Mouse (Mus musculus) liver, postnatal 0 days (tissue): ENCODE results near the gene Prex1. TPM values are rescaled to one million over a fixed set of nuclear protein-coding genes. Genes with fewer than 3 reads are reported as not detected.

ENCODE experiments used
- ATAC-seq: fragments of 200-750 bp; cut with Nextera tagmentation; 2 replicates; pipeline ENCODE4 v1.8.0; 2017; ENCODE audit warnings: mild to moderate bottlenecking, moderate library complexity
- DNase-seq: peaks from one replicate; pipeline ENCODE4 v3.0.0-alpha.2; 2016
- H3K27ac ChIP-seq: fragments of 300-500 bp; sonication (generic); 2 replicates; pipeline ENCODE4 v1.5.1; 2014; ENCODE audit warnings: antibody characterized with exemption, moderate library complexity, mild to moderate bottlenecking, low read depth
- H3K27me3 ChIP-seq: fragments of 300-500 bp; sonication (generic); 2 replicates; pipeline ENCODE4 v1.6.1; 2014; ENCODE audit warnings: low read length, control low read depth, mixed read lengths; ENCODE audit not compliant: insufficient read depth
- H3K36me3 ChIP-seq: fragments of 300-500 bp; sonication (generic); replicated peaks from 2 replicates; pipeline ENCODE4 v1.6.1; 2014; ENCODE audit warnings: mild to moderate bottlenecking, control low read depth, low read length, moderate library complexity, mixed read lengths; ENCODE audit not compliant: insufficient read depth
- H3K4me1 ChIP-seq: fragments of 300-500 bp; sonication (generic); 2 replicates; pipeline ENCODE4 v1.6.1; 2014; ENCODE audit warnings: antibody characterized with exemption, mild to moderate bottlenecking, control low read depth; ENCODE audit not compliant: insufficient read depth
- H3K4me2 ChIP-seq: fragments of 300-500 bp; sonication (generic); 2 replicates; pipeline ENCODE4 v1.6.1; 2014; ENCODE audit warnings: low read depth, mild to moderate bottlenecking, low read length, moderate library complexity, mixed read lengths
- H3K4me3 ChIP-seq: fragments of 300-500 bp; sonication (generic); 2 replicates; pipeline ENCODE4 v1.5.1; 2014; ENCODE audit warnings: low read depth, low read length
- H3K9ac ChIP-seq: fragments of 300-500 bp; sonication (generic); replicated peaks from 2 replicates; pipeline ENCODE4 v1.6.1; 2014; ENCODE audit warnings: mild to moderate bottlenecking, moderate library complexity
- H3K9me3 ChIP-seq: fragments of 300-500 bp; sonication (generic); 2 replicates; pipeline ENCODE4 v1.6.1; 2016; ENCODE audit warnings: mild to moderate bottlenecking, control low read depth, low read length, mixed read lengths
- CTCF ChIP-seq: sonication (generic); IDR thresholded peaks from 2 replicates; pipeline ENCODE4 v1.5.1; 2016; ENCODE audit warnings: antibody characterized with exemption, low read depth
- EP300 ChIP-seq: IDR thresholded peaks from 2 replicates; pipeline ENCODE4 v1.6.1; 2016; ENCODE audit warnings: antibody characterized with exemption, low read depth, mild to moderate bottlenecking
- WGBS: fragments of 180-500 bp; shearing (Covaris S2); extraction: QIAGEN DNeasy Blood & Tissue Kit; methylation state at CpG from one replicate; pipeline ENCODE4 v1.1.7; 2014; ENCODE audit not compliant: insufficient replicate concordance; 5-methylcytosine and 5-hydroxymethylcytosine counted together
- polyA plus RNA-seq: library from polyadenylated mRNA; unstranded; fragments of >200 nt; fragmentation: Nextera tagmentation; extraction: Ambion mirVana; gene quantifications from 2 replicates; pipeline ENCODE4 v1.2.1, GENCODE M21; 2015

Gene Prex1
- polyA plus RNA-seq, 1 experiment from 2014 or later = 6.3 TPM

GRCm38 (mm10) chr2:166632571-166633361 is 80.9 kb downstream of the Prex1 start:
- WGBS = 81% methylated on average over 13 of the region's 13 CpGs
- ATAC-seq = no peak

GRCm38 (mm10) chr2:166631621-166632171 is 81.9 kb downstream of the Prex1 start:
- DNase-seq (no peak), ATAC-seq (no peak)
- no peak overlapping the region for H3K9ac ChIP-seq
- H3K4me3 ChIP-seq = no peak overlapping the region
- TF ChIP-seq CTCF = no peak
- no peak for TF ChIP-seq EP300
- no peaks in the 10 kb centered on the region for H3K27me3 ChIP-seq
- H3K27ac ChIP-seq = no peak overlapping the region; the same call in 1 of the 2 replicates
- 0 out of 2 replicates have a peak, but pooled peaks cover 2% of the 10 kb centered on the region for H3K9me3 ChIP-seq
- peaks cover 16% of the 10 kb centered on the region for H3K36me3 ChIP-seq
- H3K4me2 ChIP-seq = no peak overlapping the region
- H3K4me1 ChIP-seq = peaks cover 28% of the 10 kb centered on the region
- WGBS = 81% methylated on average over 10 of the region's 10 CpGs

More at GRCm38 (mm10) chr2:166632571-166633361, 80.9 kb downstream of the Prex1 start:
- H3K9me3 ChIP-seq = no peaks in the 10 kb centered on the region
- DNase-seq = no peak
- no peak overlapping the region for H3K4me2 ChIP-seq
- H3K27ac ChIP-seq = no peak overlapping the region
- no peak overlapping the region for H3K9ac ChIP-seq
- no peaks in the 10 kb centered on the region for H3K27me3 ChIP-seq
- H3K4me1 ChIP-seq = peaks cover 33% of the 10 kb centered on the region
- peaks cover 17% of the 10 kb centered on the region for H3K36me3 ChIP-seq
- TF ChIP-seq CTCF (no peak), EP300 (no peak)
- no peak overlapping the region for H3K4me3 ChIP-seq

- WGBS = 81% methylated on average over 5 of the region's 5 CpGs
- no peak overlapping the region for H3K9ac ChIP-seq
- H3K4me1 ChIP-seq = peaks cover 28% of the 10 kb centered on the region
- H3K4me3 ChIP-seq = no peak overlapping the region
- DNase-seq (no peak), ATAC-seq (no peak)
- H3K27ac ChIP-seq = peak overlapping the region; percentile 62
- no peak overlapping the region for H3K4me2 ChIP-seq
- TF ChIP-seq CTCF (no peak), EP300 (no peak)
- H3K27me3 ChIP-seq = no peaks in the 10 kb centered on the region
- H3K36me3 ChIP-seq = peaks cover 13% of the 10 kb centered on the region
- H3K9me3 ChIP-seq = 0 out of 2 replicates have a peak, but pooled peaks cover 2% of the 10 kb centered on the region
Observed at GRCm38 (mm10) chr2:166631189-166631588, 82.4 kb downstream of the Prex1 start.

- ATAC-seq (peak; percentile 56; the same call in 1 of the 2 replicates), DNase-seq (peak; percentile 61)
- H3K27ac ChIP-seq = peak overlapping the region; percentile 62
- H3K9me3 ChIP-seq = 0 out of 2 replicates have a peak, but pooled peaks cover 2% of the 10 kb centered on the region
- no peak for TF ChIP-seq EP300
- H3K4me1 ChIP-seq = peaks cover 34% of the 10 kb centered on the region
- H3K9ac ChIP-seq = no peak overlapping the region
- WGBS = 50% methylated on average over 17 of the region's 17 CpGs
- no peaks in the 10 kb centered on the region for H3K27me3 ChIP-seq
- H3K4me3 ChIP-seq = no peak overlapping the region
- H3K4me2 ChIP-seq = no peak overlapping the region
- H3K36me3 ChIP-seq = peaks cover 5% of the 10 kb centered on the region
Observed at GRCm38 (mm10) chr2:166629941-166630674, 83.5 kb downstream of the Prex1 start.

GRCm38 (mm10) chr2:166627578-166627977 is 86.1 kb downstream of the Prex1 start:
- peak overlapping the region; percentile 44; the same call in 1 of the 2 replicates for H3K27ac ChIP-seq

More at GRCm38 (mm10) chr2:166627578-166627977, 86.1 kb downstream of the Prex1 start:
- Histone ChIP-seq H3K4me3 (no peak overlapping the region), H3K4me1 (peaks cover 45% of the 10 kb centered on the region), H3K9ac (no peak overlapping the region; the same call in 1 of the 2 replicates), H3K36me3 (no peaks in the 10 kb centered on the region; the same call in 1 of the 2 replicates), H3K9me3 (0 out of 2 replicates have a peak, but pooled peaks cover 2% of the 10 kb centered on the region), H3K27me3 (no peaks in the 10 kb centered on the region), H3K4me2 (no peak overlapping the region)
- TF ChIP-seq EP300 = no peak
- TF ChIP-seq CTCF = no peak
- 0 out of 2 replicates have a peak, but pooled peaks have one; percentile 14 for ATAC-seq
- 75% methylated on average over 6 of the region's 6 CpGs for WGBS
- no peak for DNase-seq
